Mouse (Mus musculus): Measurements from ENCODE around the gene Sema5b.
"Not testable (repeated sequence)": the region's sequence is repeated elsewhere in the genome, so short reads cannot be mapped to it uniquely, and the experiment has no call there.

DNA sequence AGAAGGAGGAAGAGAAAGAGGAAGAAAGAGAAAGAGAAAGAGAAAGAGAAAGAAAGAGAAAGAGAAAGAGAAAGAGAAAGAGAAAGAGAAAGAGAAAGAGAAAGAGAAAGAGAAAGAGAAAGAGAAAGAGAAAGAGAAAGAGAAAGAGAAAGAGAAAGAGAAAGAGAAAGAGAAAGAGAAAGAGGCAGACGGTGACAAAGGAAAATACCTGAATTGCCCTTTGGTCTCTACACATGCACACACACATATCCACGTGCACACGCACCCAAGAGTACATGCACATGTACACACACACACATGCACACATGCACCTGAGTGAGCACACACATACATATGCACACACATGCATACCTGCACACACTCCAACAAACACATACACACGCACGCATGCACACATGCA is 24.7 kb downstream of the Sema5b start:
- not testable (repeated sequence) for TF ChIP-seq CTCF (IDR thresholded peaks at IDR 0.05; ENCODE audit: control insufficient read depth, insufficient read depth, insufficient replicate concordance, low read depth, low read length); POLR2A (IDR thresholded peaks at IDR 0.05; ENCODE audit: control insufficient read depth, low read depth, low read length)

All from testis, adult 2 months (tissue).